Mouse (Mus musculus) testis, adult 2 months (tissue): ENCODE measurements around the gene Sh2d1b1.

Experiments
- CTCF ChIP-seq: fragments of 200-500 bp; IDR thresholded peaks from 2 replicates; pipeline ENCODE4 v1.5.1; 2012; ENCODE audit warnings: low read depth, mild to moderate bottlenecking, inconsistent platforms, low read length, moderate library complexity; ENCODE audit not compliant: control insufficient read depth, insufficient read depth, insufficient replicate concordance
- POLR2A ChIP-seq: fragments of 200-500 bp; IDR thresholded peaks from 2 replicates; pipeline ENCODE4 v1.6.1; 2012; ENCODE audit warnings: low read depth, mild to moderate bottlenecking, inconsistent platforms, low read length, moderate library complexity; ENCODE audit not compliant: control insufficient read depth

- TF ChIP-seq CTCF (no peak), POLR2A (no peak)
Measured at GRCm38 (mm10) chr1:170303103-170303502, 26.0 kb downstream of the Sh2d1b1 start.
